Mouse (Mus musculus): ENCODE results near the gene Evi5.
A peak's percentile ranks its signal among the peaks of the same experiment; 100 is the strongest.

The Evi5 gene

DNA sequence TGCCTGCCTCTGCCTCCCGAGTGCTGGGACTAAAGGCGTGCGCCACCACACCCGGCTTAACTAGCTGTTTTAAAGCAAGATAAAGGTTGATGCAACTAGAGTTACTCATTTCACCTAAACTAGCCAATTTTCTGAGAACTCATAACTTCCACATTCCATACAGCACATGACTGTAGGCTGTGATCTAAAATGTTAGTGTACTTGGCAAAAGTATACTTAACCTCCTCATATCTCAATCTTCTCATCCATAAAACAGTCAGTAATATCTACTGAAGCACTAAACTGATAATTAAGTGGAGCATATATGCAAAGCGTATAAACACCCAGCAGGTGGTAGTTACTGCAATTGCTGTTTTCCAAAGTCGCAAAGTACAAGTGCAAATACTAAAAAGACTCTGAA, 1.6 kb downstream of the Evi5 start:
- no peak for DNase-seq (ENCODE audit: low read depth, low spot score)

DNA sequence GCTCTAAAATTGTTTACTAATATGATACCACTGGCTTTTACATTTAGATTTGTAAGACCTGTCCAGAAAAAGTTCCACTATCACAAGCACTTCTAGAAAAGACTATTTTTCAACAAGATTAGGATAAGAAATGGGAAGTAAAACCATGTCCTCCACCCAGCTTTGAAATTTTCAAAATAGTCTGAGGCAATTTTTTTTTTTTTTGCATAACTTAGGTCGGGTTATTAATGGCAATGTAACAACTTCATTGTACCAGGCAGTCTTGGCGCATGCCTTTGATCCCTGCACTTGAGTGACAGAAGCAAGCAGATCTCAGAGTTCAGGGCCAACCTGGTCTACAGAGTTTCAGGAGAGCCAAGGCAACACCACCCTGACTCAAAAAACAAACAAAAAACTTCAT, 5.2 kb downstream of the Evi5 start:
- DNase-seq (ENCODE audit: low read depth, low spot score), result no peak

DNA sequence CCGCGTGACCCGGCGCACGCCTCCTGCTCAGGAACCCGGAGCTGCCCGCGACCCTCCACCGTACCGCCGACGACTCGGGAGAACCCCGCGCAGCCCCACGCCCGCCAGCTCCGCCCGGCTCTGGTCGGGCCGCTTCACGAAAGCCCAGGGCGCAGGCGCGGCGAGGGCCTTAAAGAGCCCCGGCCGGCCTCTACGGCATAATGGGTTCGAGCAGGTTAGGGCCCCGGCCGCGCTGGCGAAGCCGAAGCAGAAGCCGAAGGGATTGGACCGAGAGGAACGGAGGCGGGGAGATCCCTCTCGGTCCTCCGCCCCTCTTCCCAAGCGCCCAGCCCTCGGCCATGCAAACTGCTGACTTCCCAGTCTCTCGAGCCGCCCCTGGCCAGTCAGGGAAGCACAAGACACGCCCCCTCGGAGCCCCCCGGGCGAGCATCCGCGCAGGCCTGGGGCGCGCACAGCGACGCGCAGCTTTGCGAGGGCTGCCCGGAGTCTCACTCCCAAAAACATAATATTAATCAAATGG, 5.9 kb downstream of the Evi5 start:
- DNase-seq (ENCODE audit: low read depth, low spot score), result peak; percentile 92

DNA sequence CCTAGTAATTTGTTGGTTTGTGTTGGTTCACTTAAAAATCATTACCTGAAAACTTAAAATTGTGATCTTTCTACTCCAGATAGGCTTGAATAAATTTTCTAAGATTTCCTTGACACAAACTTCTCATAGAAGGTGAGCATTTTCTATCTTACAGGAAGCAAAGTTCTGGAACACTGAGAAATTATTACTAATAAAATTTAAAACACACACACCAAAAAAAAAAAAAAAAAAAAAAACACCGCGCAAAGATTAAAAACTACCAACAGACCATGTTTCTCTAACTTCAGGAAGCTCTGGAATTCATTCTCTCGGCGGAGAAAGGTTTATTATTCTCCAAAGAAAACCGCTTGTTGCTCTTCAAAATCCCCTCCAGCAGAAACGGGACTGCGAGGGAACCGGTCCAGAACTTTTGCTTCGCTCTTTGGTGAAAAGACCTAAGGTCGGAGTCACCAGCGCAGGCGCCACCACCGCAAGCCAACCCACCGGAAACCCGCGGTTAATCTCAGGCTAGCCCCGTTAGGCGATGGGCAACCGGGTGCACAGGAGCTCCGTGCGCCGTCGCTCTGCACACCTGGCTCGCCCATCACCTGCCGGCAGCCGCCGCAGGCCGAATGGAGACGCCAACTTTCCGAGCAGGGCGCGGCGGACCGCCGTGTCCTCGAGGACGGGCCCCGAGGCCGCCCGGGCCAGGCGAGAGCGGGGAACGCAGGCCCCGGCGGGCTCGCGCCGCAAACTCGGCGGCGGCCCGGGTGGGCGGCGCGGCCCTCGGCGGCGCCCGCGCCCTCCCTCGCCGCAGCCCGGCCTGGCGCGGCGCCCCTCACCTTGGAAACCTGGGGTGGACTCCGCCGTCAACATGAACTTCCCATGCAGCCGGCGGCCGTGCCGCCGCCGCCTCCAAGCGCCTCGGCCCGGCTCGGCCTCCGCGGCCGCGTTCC, 6.7 kb downstream of the Evi5 start:
- no peak for DNase-seq (ENCODE audit: low read depth, low spot score)

DNA sequence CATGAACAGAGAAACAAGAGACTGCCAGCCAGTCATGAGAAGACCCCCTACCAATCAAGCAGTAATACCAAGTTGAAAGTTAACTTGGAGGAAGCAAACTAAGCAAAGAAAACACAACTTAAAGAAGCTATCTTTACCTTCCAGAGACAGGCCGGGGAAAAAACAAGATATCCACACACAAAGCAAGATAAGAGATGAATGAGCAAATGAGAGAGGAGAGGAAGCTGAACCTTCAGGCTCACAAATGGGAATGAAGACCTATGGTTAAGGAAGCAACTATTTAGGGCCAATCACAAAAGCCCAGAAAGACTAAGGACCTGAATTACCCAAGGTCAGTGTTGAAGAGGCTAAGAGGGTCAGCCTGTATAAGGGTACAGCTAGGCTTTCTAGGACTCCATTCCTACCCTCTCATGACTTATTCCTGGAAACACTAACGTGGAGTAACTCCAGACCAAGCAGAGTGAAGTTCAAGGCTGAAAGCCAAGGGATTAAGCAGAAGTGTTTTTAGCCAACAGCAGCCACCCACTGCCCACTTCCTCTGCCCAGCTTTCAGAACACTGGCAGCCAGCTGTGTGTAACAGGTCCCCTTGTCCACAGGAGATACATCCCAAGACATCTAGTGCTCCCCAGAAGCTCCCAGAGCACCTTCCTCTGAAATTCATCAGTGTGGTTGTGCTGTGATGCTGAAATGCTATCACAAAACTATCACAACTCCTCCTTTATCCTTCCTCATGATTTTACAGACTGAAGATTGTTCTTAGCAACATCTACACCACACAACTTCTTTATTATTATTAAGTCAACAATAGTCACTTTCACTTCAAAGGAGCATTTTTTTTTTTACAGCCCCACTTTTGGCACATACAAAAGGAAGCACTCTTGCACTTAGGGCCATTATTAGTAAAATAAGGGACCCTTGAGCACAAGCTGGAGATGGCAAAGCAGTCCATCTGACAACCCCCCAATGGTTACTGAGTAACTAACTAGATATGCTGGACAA, 8.5 kb downstream of the Evi5 start:
- DNase-seq (ENCODE audit: low read depth, low spot score), result no peak

DNA sequence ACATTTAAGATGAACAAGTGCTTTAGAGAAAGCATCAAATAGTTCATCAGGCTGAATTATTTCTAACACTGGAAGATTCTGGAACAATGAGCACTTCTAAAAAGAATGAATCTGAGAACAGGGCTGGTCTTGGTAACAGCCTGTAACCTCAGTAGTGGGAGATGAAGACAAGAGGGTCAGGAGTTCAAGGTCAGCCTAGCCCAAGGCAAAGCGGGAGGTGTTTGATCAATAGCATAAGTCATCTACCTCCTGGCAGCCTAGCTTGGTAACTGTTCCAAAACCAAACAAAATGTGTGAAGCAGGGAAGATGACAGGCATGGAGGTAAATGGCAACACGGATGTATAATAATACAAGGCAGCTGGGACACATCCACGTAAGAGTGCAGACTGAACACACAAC, 10.9 kb downstream of the Evi5 start:
- DNase-seq (ENCODE audit: low read depth, low spot score), result no peak

DNA sequence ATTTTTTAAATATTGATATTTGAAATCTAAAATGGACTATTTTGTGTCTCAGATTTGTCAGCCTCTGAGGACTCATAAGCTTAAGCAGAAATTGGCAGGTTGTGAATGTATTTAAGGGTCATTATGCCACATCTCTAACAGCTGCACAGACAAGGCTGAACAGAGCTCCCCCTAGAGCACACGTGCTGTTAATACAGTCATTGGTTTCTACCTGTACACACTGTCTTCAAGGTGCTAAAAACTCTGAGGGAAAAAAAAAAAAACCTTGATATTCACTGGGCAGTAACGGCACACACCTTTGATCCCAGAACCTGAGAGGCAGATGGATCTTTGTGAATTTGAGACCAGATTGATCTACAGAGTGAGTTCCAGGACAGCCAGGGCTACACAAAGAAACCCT, 15.9 kb downstream of the Evi5 start:
- no peak for DNase-seq (ENCODE audit: low read depth, low spot score)

DNA sequence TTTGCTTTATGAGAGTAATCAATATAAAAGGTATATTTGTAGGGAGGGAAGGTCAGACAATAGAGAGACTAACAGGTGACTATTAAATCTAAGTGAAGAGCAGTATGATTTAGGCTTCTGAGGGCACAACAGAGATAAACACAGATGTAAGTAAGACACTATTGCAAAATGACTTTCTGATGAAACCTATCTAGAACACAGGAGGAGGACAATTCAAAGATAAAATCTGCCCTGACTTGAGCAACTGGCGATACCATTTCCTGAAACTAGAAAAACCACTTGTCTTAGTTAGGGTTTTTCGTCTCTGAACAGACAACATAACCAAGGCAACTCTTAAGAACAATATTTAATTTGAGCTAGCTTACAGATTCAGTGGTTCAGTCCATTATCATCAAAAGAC, 19.4 kb downstream of the Evi5 start:
- no peak for DNase-seq (ENCODE audit: low read depth, low spot score)

DNA sequence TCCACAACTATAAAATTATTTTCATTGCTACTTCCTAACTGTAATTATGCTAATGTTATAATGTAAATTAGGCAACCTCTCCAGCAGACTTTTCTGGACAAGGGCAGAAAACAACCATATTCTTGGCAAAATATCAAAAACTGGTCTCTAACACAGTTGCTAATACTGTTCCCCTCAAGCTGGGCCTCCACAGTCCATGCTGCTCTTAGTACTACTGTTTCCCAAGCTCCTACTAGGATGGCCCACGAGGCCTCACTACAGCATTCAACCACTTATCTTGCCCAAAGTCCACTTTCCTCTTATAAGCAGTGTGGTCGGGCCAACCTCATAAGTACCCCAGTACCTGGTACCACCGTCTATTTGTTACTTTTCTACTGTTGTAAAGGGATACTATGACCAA, 20.4 kb downstream of the Evi5 start:
- no peak for DNase-seq (ENCODE audit: low read depth, low spot score)

DNA sequence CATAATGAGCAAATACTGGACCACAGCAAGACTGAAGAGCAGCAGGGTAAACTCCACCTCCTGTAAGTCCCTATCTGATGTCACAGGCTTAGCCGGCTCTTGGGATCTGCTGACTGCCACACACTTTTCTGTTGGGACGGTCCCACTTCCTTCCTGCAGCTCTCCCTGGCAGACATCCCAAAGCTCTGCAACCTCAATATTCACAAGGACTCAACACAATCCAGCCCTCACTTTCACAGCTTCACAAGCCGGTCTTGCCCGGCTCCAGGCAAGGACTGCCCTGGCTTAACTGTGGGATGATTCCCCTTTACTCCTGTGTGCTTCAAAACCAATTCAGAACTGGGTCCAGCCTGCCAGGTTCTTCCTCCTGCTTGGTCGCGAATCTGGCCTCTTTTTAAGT, 21.1 kb downstream of the Evi5 start:
- DNase-seq (ENCODE audit: low read depth, low spot score), result no peak

DNA sequence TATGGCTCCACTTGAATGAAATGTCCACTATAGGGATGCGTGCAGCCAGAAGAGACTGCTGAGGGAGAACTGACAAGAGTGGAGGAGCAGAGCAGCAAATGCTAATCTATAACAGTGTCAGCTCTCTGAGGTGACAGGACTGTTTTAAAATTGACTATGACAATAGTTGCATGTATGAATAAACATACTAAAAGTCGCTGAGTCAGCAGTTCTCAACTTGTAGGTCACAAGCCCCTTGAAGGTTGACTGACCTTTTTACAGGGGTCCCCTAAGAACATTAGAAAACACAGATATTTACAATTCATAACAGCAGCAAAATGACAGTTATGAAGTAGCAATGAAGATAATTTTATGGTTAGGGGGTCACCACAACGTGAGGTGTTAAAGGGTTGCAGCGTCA, 25.9 kb downstream of the Evi5 start:
- no peak for DNase-seq (ENCODE audit: low read depth, low spot score)

DNA sequence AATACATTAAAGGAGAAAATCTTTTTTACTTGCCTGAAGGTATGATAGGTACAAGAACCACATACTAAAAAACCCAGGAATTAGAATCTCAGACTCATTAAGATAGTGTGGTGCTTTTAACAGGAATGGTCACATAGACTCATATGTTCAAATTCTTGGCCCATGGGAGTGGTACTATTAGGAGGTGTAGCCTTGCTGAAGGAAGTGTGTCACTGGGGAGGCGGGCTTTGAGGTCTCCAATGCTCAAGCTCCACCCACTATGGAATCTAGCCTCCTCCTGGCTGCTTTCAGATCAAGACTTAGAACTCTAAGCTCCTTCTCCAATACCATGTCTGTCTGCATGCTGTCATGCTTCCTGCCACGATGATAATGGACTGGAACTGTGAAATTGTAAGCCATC, 27.1 kb downstream of the Evi5 start:
- no peak for DNase-seq (ENCODE audit: low read depth, low spot score)

DNA sequence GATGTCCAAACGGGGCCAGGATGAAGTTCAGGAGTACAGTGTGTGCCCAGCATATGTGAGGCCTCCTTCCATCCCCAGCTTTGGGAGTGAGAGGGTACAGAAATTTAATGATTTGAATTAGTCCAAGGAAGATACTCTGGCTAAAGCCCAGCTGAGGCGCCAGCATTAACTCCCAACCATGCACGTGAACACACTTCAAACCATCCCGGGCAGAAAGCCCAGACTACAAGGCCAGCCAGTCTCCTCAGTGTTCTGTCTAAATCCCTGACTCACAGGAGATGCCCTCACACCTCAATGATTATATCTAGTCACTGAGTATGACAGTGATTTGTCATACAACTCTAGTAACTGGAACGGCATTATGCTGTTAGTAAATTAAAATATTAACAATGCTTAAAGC, 27.6 kb downstream of the Evi5 start:
- DNase-seq (ENCODE audit: low read depth, low spot score), result no peak

DNA sequence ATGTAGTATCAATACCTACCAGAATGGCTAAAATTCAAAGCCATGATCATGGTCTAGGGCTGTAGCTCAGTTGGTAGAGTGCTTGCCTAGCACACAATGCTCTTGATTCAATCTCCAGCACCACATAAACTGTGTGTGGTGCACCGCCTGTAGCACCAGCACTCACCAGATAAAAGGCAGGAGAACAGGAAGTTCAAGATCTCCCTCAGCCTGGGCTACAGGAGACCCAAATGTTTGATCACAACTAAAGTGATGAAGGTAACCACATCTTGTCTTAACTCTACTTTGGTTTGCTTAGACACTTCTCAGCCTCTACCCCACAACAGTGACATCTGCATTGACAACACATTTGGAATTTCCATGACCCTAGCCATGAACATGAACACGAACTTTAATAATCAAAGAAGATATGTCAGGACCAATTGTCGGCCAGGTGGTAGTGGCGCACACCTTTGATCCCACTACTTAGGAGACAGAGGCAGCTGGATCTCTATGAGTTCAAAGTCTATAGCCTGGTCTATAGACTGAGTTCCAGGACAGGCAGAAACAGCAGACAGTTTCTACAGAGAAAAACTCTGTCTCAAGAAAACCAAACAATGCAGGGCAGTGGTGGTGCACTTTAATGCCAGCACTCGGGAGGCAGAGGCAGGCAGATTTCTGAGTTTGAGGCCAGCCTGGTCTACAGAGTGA, 34.2 kb downstream of the Evi5 start:
- no peak for DNase-seq (ENCODE audit: low read depth, low spot score)

DNA sequence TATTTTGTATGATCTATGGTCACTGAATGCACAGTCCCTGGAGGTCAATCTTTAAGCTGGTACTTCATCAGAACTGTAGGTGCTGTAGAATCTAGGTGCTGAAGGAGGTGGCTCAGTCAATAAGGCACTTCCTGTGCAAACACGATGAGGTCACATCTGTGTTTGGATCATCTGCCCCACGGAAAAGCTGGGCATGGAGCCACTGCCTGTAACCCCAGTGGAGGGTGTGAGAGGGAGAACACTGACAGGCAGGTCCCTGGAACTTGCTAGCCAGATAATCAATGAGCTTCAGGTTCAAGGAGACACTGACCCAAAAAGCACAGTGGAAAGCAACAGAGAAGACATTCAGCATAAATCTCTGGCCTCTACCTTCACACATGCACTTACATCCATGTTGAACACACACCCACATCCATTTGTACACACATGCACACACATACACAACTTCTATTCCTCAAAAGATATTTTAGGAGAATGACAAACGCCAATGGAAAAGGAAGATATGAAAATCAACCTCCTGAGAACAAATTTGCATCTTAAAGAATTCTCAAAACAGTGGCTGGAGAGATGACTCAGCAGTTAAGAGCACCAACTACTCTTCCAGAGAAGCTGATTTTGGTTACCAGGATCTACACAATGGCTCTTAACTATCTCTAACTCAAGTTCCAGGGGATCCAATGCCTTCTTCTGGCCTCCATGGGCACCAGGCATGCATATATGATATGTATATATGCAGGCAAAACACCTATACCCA, 35.8 kb downstream of the Evi5 start:
- DNase-seq (ENCODE audit: low read depth, low spot score), result no peak

DNA sequence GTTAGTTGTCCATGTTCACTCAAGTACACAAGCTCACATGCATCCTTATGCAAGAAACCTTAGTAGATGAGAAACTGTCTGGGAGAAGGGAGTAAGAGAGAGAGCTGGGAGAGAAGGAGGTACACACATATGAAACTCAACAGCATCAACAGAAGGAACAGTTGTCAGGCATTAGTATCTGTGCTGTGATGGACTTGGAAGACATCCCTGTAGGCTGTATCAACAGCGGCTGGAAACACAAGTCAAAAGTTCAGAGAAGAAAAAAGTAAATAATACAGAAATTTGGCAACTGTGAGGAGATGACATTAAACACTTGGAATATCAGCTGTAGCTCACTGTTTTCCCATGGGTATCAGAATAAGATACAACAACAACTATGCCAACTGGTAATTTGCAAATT, 40.6 kb downstream of the Evi5 start:
- DNase-seq (ENCODE audit: low read depth, low spot score), result no peak

DNA sequence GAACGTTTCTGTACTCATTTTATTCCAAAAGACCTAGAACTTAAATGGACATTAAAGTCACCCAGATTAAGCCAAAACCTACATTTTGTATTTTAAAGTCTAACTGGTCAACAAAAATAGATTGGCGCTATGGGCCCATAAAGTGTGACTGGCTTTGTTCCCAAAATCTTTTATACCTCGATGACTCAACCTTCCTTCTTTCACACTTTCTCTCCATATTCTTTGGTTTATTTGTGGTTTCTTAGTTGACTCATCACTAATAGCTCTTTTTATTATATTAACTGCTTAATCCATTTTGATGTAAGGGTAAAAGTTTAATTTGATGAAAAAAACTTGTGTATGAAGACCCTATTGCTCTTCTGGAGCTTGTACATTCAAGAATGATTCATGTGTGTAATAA, 43.6 kb downstream of the Evi5 start:
- DNase-seq (ENCODE audit: low read depth, low spot score), result no peak

DNA sequence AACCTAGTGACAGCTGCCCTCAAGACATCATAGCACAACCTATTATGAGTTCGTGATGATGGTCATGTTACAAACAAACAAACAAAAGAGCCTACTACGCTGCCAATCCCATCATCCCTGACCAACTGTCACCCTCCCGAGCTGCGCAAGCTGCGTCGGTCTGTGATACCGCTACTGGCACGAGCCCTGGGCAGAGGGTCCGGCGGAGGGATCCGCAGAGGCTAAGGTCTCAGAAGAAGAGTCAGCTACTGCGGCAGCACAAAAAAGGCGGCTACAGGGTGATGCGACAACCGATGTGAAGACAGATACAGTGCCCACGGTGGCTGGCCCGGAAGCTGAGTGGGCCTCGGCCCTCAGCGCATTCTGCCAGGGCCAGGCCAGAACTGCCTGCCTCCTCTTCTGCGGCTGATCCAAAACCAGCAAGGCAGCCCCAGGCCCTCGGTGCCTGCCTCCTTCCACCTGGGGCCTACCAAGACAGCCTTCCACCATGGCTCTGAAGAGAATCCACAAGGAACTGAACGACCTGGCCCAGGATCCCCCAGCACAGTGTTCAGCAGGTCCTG, 44.8 kb downstream of the Evi5 start, which contains the start of gene Ube2d2b:
TSS of gene Ube2d2b (plus strand) at position 102 of the 563 bp plus-strand sequence.
- no peak for DNase-seq (ENCODE audit: low read depth, low spot score)

DNA sequence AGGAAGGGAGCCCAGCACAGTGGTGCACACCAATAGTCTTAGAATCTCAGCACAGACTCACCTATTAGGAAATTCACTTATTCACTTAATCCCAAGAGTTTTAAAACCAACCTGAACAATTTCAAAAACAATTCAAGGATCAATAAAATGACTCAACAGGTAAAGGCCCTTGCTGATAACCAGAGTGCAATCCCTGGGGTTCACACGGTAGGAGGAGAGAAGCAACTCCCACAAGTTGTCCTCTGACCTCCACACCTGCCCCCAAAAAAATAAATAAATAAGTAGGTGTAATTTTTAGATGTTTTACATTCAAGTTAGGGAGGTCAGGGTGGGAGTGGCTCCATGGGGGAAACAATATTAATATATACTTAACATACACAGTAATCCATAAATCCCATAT, 52.4 kb downstream of the Evi5 start:
- no peak for DNase-seq (ENCODE audit: low read depth, low spot score)

DNA sequence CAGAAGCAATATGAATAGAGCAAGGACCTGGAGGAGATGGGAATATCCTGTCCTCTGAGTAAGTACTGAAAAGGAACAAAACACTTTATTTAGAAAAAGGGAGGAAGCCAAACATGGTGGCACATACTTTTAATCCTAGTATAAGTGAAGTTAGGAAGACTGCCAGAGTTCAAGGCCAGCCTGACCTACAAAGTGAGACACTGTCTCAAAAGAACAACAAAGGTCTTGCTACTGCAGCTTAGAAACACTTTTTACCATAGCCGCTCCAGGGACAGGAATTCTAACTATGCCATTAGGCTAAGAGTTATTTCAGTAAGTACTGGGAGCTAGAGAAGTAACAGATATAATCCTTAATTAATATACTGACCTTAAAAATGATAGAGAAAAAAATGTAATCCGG, 60.3 kb downstream of the Evi5 start:
- no peak for DNase-seq (ENCODE audit: low read depth, low spot score)

DNA sequence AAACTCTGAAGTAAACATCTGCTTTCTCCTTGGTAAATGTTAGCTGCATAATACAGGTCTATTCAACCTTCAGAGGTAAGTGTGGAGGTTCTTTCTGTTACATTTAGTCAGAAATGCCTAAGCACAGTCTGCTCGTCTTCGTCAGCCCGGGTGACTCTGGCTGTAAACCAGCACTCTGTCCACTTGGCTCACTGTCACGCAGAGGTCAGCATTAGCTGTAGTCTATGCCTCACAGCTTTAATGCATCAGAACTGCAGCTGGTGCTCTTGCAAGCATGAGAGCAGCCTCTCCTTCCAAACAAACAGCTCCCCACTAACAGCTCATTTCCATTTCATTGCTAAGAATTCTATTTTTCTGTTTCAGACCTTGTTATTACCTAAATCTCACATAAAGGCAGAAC, 67.4 kb downstream of the Evi5 start:
- no peak for DNase-seq (ENCODE audit: low read depth, low spot score)

Measured in WW6 (cell line).